In genomic region chr14:93889839-93890518, GRCm38 (mm10) we compare ENCODE assay signal across 8 mouse cellular contexts. TPM values are rescaled to one million over a fixed set of nuclear protein-coding genes. Genes with fewer than 3 reads are reported as not detected.
DNase-seq lines count a peak whose midpoint lies in the region; ATAC-seq and TF ChIP-seq lines count a peak whose summit lies in the region.

No protein-coding gene starts in this region.

- peak overlapping the region; percentile 79 for H3K4me2 ChIP-seq in kidney, embryonic 16.5 days (replicated peaks; ENCODE audit: low read depth, low read length)
- peak overlapping the region; percentile 86 for H3K4me2 ChIP-seq in embryonic facial prominence, embryonic 15.5 days (replicated peaks)
- H3K4me2 ChIP-seq in limb, embryonic 12.5 days = peak overlapping the region; percentile 80

- no peak; the same call in 1 of the 2 replicates for ATAC-seq in kidney, embryonic 16.5 days (ENCODE audit: low FRiP score, low TSS enrichment)
- peak; percentile 11; the same call in 1 of the 2 replicates for ATAC-seq in embryonic facial prominence, embryonic 15.5 days (ENCODE audit: insufficient number of reproducible peaks, low FRiP score, low TSS enrichment, low read depth)
- ATAC-seq in limb, embryonic 12.5 days (ENCODE audit: insufficient number of reproducible peaks, insufficient read depth, low FRiP score, low TSS enrichment, low read depth) = peak; percentile 43; the same call in 1 of the 2 replicates
- ATAC-seq in monocyte, adult 5-6 weeks (replicated peaks; ENCODE audit: insufficient number of reproducible peaks, low FRiP score, low TSS enrichment, poor library complexity, severe bottlenecking) = no peak
- no peak for ATAC-seq in megakaryocyte-erythroid progenitor cell, adult 5-6 weeks (replicated peaks; ENCODE audit: low FRiP score, low TSS enrichment, poor library complexity, severe bottlenecking)

- H3K36me3 ChIP-seq in kidney, embryonic 16.5 days (ENCODE audit: insufficient read depth, low read length) = no peaks in the 10 kb centered on the region
- H3K36me3 ChIP-seq in embryonic facial prominence, embryonic 15.5 days = no peaks in the 10 kb centered on the region
- no peaks in the 10 kb centered on the region for H3K36me3 ChIP-seq in limb, embryonic 12.5 days

- WGBS in kidney, embryonic 16.5 days = under 1% methylated on average over 20 of the region's 20 CpGs
- 1% methylated on average over 20 of the region's 20 CpGs for WGBS in embryonic facial prominence, embryonic 15.5 days
- WGBS in limb, embryonic 12.5 days = 1% methylated on average over 20 of the region's 20 CpGs

- H3K9ac ChIP-seq in kidney, embryonic 16.5 days (replicated peaks; ENCODE audit: low read length) = peak overlapping the region; percentile 66
- peak overlapping the region; percentile 42 for H3K9ac ChIP-seq in embryonic facial prominence, embryonic 15.5 days
- peak overlapping the region; percentile 57 for H3K9ac ChIP-seq in limb, embryonic 12.5 days (replicated peaks)

- DNase-seq in kidney, adult 11 months = no peak
- peak; percentile 68 for DNase-seq in brain, embryonic 14.5 days (ENCODE audit: low read depth)
- peak; percentile 47 to 53 for DNase-seq in right cerebral cortex, postnatal 10 days (ENCODE audit: low spot score in 2 of 2)

- H3K27me3 ChIP-seq in kidney, embryonic 16.5 days (ENCODE audit: insufficient read depth, low read length) = peaks cover 24% of the 10 kb centered on the region
- H3K27me3 ChIP-seq in embryonic facial prominence, embryonic 15.5 days = no peaks in the 10 kb centered on the region
- H3K27me3 ChIP-seq in limb, embryonic 12.5 days = peaks cover 26% of the 10 kb centered on the region; the same call in 1 of the 2 replicates

- no peaks in the 10 kb centered on the region for H3K9me3 ChIP-seq in kidney, embryonic 16.5 days (ENCODE audit: low read length)
- H3K9me3 ChIP-seq in embryonic facial prominence, embryonic 15.5 days (replicated peaks) = no peaks in the 10 kb centered on the region
- no peaks in the 10 kb centered on the region for H3K9me3 ChIP-seq in limb, embryonic 12.5 days

- H3K27ac ChIP-seq in kidney, embryonic 16.5 days (ENCODE audit: low read length) = no peak overlapping the region
- H3K27ac ChIP-seq in embryonic facial prominence, embryonic 15.5 days (replicated peaks) = peak overlapping the region; percentile 88
- H3K27ac ChIP-seq in limb, embryonic 12.5 days = 0 out of 2 replicates have a peak overlapping the region, but pooled peaks have one; percentile 50

- peak overlapping the region; percentile 65 for H3K4me3 ChIP-seq in kidney, embryonic 16.5 days (ENCODE audit: low read length)
- H3K4me3 ChIP-seq in embryonic facial prominence, embryonic 15.5 days (replicated peaks) = peak overlapping the region; percentile 67
- H3K4me3 ChIP-seq in limb, embryonic 12.5 days (replicated peaks) = peak overlapping the region; percentile 51

- H3K4me1 ChIP-seq in kidney, embryonic 16.5 days (ENCODE audit: insufficient read depth, low read length) = peaks cover 6% of the 10 kb centered on the region; the same call in 1 of the 2 replicates
- H3K4me1 ChIP-seq in embryonic facial prominence, embryonic 15.5 days = peaks cover 20% of the 10 kb centered on the region
- peaks cover 15% of the 10 kb centered on the region for H3K4me1 ChIP-seq in limb, embryonic 12.5 days (replicated peaks)

- TF ChIP-seq POLR2A in brain, embryonic 14.5 days (IDR thresholded peaks at IDR 0.05; ENCODE audit: borderline replicate concordance, extremely low read depth, insufficient read depth, insufficient read length, poor library complexity, severe bottlenecking) = no peak

- TF ChIP-seq CTCF in brain, embryonic 14.5 days (IDR thresholded peaks at IDR 0.05; ENCODE audit: borderline replicate concordance, extremely low read depth, insufficient read depth, insufficient read length) = no peak

RNA-seq across cellular contexts. Expression of gene Pcdh9, which starts 0.5 kb away (rescaled TPM):
- 17.1 and 20.5 TPM in 2 replicates for polyA plus RNA-seq in kidney, embryonic 16.5 days (2015; fragmentation: Nextera tagmentation; extraction: Ambion mirVana)
- 20.3 and 38.5 TPM in 2 replicates for polyA plus RNA-seq in brain, embryonic 14.5 days (2012; rRNA removed)
- 58.5 and 60.2 TPM in 2 replicates for polyA plus RNA-seq in embryonic facial prominence, embryonic 15.5 days (2015; fragmentation: Nextera tagmentation; extraction: Ambion mirVana)
- 32.6 and 35.4 TPM in 2 replicates for polyA plus RNA-seq in limb, embryonic 12.5 days (2016; fragmentation: Nextera tagmentation; extraction: Ambion mirVana)
- total RNA-seq in monocyte, adult 5-6 weeks (2017) = not detected in 3 replicates
- not detected in 2 replicates for total RNA-seq in megakaryocyte-erythroid progenitor cell, adult 5-6 weeks (2014; fragmentation: Nextera tagmentation)
- total RNA-seq in megakaryocyte-erythroid progenitor cell, adult 5-6 weeks (2017) = not detected in 2 replicates

Comparison
In these comparisons a context has a peak if more than half of its experiments do, and no peak if none do; other contexts are left out.
1. ATAC-seq: peak in embryonic facial prominence, embryonic 15.5 days (single experiment) and limb, embryonic 12.5 days (single experiment); none in kidney, embryonic 16.5 days (single experiment), monocyte, adult 5-6 weeks (single experiment) and megakaryocyte-erythroid progenitor cell, adult 5-6 weeks (single experiment).
2. Peak in every context shown above with its lines, with median percentiles within 50 percentile points of each other: H3K4me2 ChIP-seq, H3K4me3 ChIP-seq and H3K9ac ChIP-seq.